In the genomic region with DNA sequence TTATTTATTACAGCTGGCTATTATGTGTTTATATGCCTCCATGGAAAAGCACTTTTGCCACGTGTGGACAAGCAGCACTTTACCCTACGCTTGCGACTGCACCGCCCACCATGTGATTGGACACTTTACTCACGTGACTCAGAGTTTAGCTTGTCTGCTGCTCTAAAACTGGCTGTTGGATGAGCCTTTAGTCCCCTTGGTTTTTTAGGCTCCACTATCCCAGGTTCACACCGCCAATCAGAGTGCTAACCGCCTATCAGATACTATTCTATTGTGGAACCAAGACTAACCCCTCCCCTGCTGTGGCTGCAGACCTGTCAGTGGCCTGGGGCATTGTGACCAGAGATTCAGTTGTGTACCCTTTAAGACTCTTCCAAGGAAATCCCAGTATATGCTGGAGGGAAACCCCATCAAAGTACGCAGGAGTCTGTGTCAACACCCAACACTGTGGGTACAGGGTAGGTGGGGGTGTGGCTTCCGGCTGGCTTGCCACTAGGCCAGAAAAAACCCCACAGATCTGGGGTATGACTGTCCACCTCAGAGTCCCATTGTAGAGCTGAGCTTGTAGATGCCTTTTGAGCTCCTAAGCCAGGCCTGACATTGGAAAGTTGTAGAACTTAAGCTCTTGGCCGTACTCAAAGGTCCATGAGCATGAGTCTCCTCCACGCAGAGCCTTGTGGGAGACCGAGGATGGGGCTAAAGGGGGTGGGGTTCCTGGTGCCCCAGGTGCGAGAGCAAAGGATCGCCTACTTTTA, we compare ENCODE assay signal across 11 mouse cellular contexts. TPM values are rescaled to one million over a fixed set of nuclear protein-coding genes. Genes with fewer than 3 reads are reported as not detected.
DNase-seq lines count a peak whose midpoint lies in the region; ATAC-seq lines count a peak whose summit lies in the region.
"Had no signal": no experiment of that assay in that cellular context is flagged by ENCODE, and none has a peak within 500 bp of the region (broad histone marks: within the 10 kb centered on the region; RNA-seq: fewer than 3 reads in every experiment).

No protein-coding gene starts in this region.

- peak overlapping the region; percentile 24; the same call in 1 of the 2 replicates for H3K27ac ChIP-seq in heart, embryonic 10.5 days
- H3K27ac ChIP-seq: intestine, embryonic 15.5 days; midbrain, embryonic 10.5 days had no signal

- no peaks in the 10 kb centered on the region for H3K9me3 ChIP-seq in heart, embryonic 10.5 days
- H3K9me3 ChIP-seq: intestine, embryonic 15.5 days; midbrain, embryonic 10.5 days had no signal

- peak; percentile 64 for ATAC-seq in inflammation-experienced regulatory T-cells, adult 6 months
- ATAC-seq: intestine, embryonic 15.5 days had no signal

- intact Hi-C loops in heart, postnatal 10 days (cut with DNase I), result no loop called here

- H3K4me3 ChIP-seq in heart, embryonic 10.5 days, result no peak overlapping the region
- H3K4me3 ChIP-seq: intestine, embryonic 15.5 days; midbrain, embryonic 10.5 days had no signal

- H3K27me3 ChIP-seq in heart, embryonic 10.5 days (ENCODE audit: insufficient read depth, poor library complexity, severe bottlenecking), result 0 out of 2 replicates have a peak, but pooled peaks cover 8% of the 10 kb centered on the region
- H3K27me3 ChIP-seq: intestine, embryonic 15.5 days had no signal

- no peaks in the 10 kb centered on the region for H3K36me3 ChIP-seq in heart, embryonic 10.5 days
- H3K36me3 ChIP-seq: intestine, embryonic 15.5 days; midbrain, embryonic 10.5 days had no signal

- no peak for DNase-seq in heart, embryonic 10.5 days (ENCODE audit: low spot score)
- DNase-seq in heart, adult 8-10 months (ENCODE audit: low spot score), result no peak
- peak; percentile 50 to 81 for DNase-seq in monocyte, adult 2 months (ENCODE audit: low read depth in 1 of 2, low spot score in 2 of 2)
- peak; percentile 52 to 67 for DNase-seq in thymus, postnatal 36 days
- no peak for DNase-seq in cerebellum, adult 9-10 months
- DNase-seq in frontal cortex, postnatal 25 days (ENCODE audit: low spot score in 2 of 2), result no peak
- no peak for DNase-seq in heart, postnatal 10 days
- DNase-seq: gastrocnemius, postnatal 36 days had no signal

- WGBS in heart, embryonic 10.5 days, result 66% methylated on average over 14 of the region's 14 CpGs

- peaks cover 34% of the 10 kb centered on the region for H3K4me1 ChIP-seq in heart, embryonic 10.5 days

RNA-seq across cellular contexts. Expression of a gene that starts 32.8 kb away (rescaled TPM):
- 2.2 and 3.8 TPM in 2 replicates for polyA plus RNA-seq in heart, embryonic 10.5 days (2016; fragmentation: Nextera tagmentation; extraction: Ambion mirVana)
- 1 to 10 TPM in 3 of 4 experiments, under 1 TPM in 1; 0.75 to 3.6 (median 1.5) TPM for total RNA-seq in heart, adult 8-10 months (2022)
- 1 to 10 TPM in 2 of 3 experiments, not detected in 1; 1.5 to 3.3 TPM for polyA plus RNA-seq in inflammation-experienced regulatory T-cells, adult 6 months (2017; shearing (Covaris generic))
- 1 to 10 TPM; 2.5 to 2.6 TPM for total RNA-seq in heart, postnatal 10 days (2021)

RNA-seq across cellular contexts. Expression of a gene that starts 45.8 kb away (rescaled TPM):
- 281 and 310 TPM in 2 replicates for polyA plus RNA-seq in heart, embryonic 10.5 days (2016; fragmentation: Nextera tagmentation; extraction: Ambion mirVana)
- total RNA-seq in heart, adult 8-10 months (2022), result 100 to 1,000 TPM; 196 to 220 (median 210) TPM
- polyA plus RNA-seq in inflammation-experienced regulatory T-cells, adult 6 months (2017; shearing (Covaris generic)), result 10 to 100 TPM; 13.4 to 15.9 (median 13.4) TPM
- 100 to 1,000 TPM; 345 to 350 TPM for total RNA-seq in heart, postnatal 10 days (2021)

Comparison
In these comparisons a context has a peak if more than half of its experiments do, and no peak if none do; other contexts are left out.
1. DNase-seq: peak in monocyte, adult 2 months (2 of 2) and thymus, postnatal 36 days (2 of 2); none in heart, embryonic 10.5 days (single experiment), heart, adult 8-10 months (single experiment), cerebellum, adult 9-10 months (single experiment), frontal cortex, postnatal 25 days (0 of 2) and heart, postnatal 10 days (0 of 2).